Mouse (Mus musculus) liver, embryonic 15.5 days (tissue): Measurements from ENCODE around the gene Hoxc10. TPM values are rescaled to one million over a fixed set of nuclear protein-coding genes. Genes with fewer than 3 reads are reported as not detected.

Experiments used
- ATAC-seq: fragments of 200-750 bp; cut with Nextera tagmentation; 2 replicates; pipeline ENCODE4 v1.8.0; 2017; ENCODE audit warnings: moderate number of reproducible peaks, mild to moderate bottlenecking, moderate library complexity; ENCODE audit not compliant: insufficient read depth
- H3K27ac ChIP-seq: fragments of 300-500 bp; sonication (generic); replicated peaks from 2 replicates; pipeline ENCODE4 v1.5.1; 2015; ENCODE audit warnings: mild to moderate bottlenecking, inconsistent platforms
- H3K27me3 ChIP-seq: fragments of 300-500 bp; sonication (generic); 2 replicates; pipeline ENCODE4 v1.6.1; 2015; ENCODE audit warnings: mild to moderate bottlenecking, inconsistent platforms
- H3K36me3 ChIP-seq: fragments of 300-500 bp; sonication (generic); replicated peaks from 2 replicates; pipeline ENCODE4 v1.6.1; 2015; ENCODE audit warnings: moderate library complexity, mild to moderate bottlenecking, inconsistent platforms
- H3K4me1 ChIP-seq: fragments of 300-500 bp; sonication (generic); replicated peaks from 2 replicates; pipeline ENCODE4 v1.6.1; 2015; ENCODE audit warnings: inconsistent platforms
- H3K4me2 ChIP-seq: fragments of 300-500 bp; sonication (generic); 2 replicates; pipeline ENCODE4 v1.6.1; 2015; ENCODE audit warnings: moderate library complexity, mild to moderate bottlenecking, inconsistent platforms
- H3K4me3 ChIP-seq: fragments of 300-500 bp; sonication (generic); replicated peaks from 2 replicates; pipeline ENCODE4 v1.5.1; 2015; ENCODE audit warnings: mild to moderate bottlenecking, inconsistent platforms
- H3K9ac ChIP-seq: fragments of 300-500 bp; sonication (generic); 2 replicates; pipeline ENCODE4 v1.6.1; 2015; ENCODE audit warnings: moderate library complexity, mild to moderate bottlenecking, inconsistent platforms
- H3K9me3 ChIP-seq: fragments of 300-500 bp; sonication (generic); replicated peaks from 2 replicates; pipeline ENCODE4 v1.6.1; 2016; ENCODE audit warnings: inconsistent platforms
- WGBS: fragments of 180-500 bp; shearing (Covaris S2); methylation state at CpG from one replicate; pipeline ENCODE4 v1.1.7; 2015; ENCODE audit warnings: mixed read lengths; ENCODE audit not compliant: insufficient replicate concordance; 5-methylcytosine and 5-hydroxymethylcytosine counted together
- polyA plus RNA-seq: library from polyadenylated mRNA; unstranded; fragments of >200 nt; fragmentation: Nextera tagmentation; extraction: Ambion mirVana; gene quantifications from 2 replicates; pipeline ENCODE4 v1.2.1, GENCODE M21; 2015

Gene Hoxc10
- polyA plus RNA-seq, 1 experiment from 2014 or later: not detected

GRCm38 (mm10) chr15:103005797-103006196 is 39.2 kb downstream of the Hoxc10 start:
- H3K4me3 ChIP-seq: no peak overlapping the region
- no peak overlapping the region for H3K27ac ChIP-seq
- no peak overlapping the region for H3K9ac ChIP-seq
- ATAC-seq: no peak
- H3K36me3 ChIP-seq: no peaks in the 10 kb centered on the region
- peaks cover 100% of the 10 kb centered on the region for H3K27me3 ChIP-seq
- no peaks in the 10 kb centered on the region for H3K4me1 ChIP-seq
- no peaks in the 10 kb centered on the region for H3K9me3 ChIP-seq
- H3K4me2 ChIP-seq: no peak overlapping the region
- WGBS: 14% methylated on average over 5 of the region's 5 CpGs

DNA sequence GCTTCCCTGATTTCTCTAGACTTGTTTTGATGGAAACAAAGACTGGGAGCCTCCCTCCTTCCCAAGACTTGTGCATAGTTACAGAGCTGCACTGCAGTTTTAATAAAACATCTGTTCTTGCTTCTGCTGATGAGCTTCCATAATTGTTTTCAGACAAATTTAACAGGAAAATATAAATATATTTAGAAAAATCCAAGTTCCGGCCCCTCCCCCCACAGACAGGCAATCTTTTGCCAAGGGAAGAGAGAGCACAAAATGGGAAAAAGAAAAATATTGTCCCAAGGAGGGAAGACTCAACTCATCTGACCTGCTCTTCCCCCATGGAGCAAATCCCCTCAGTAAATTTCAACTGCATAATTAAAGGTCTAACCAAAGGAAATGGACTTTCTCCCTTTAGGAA is 39.7 kb downstream of the Hoxc10 start:
- 11% methylated on average over 1 of the region's 1 CpGs for WGBS
- H3K9ac ChIP-seq: no peak overlapping the region
- H3K27ac ChIP-seq: no peak overlapping the region

GRCm38 (mm10) chr15:103009265-103010111 is 42.9 kb downstream of the Hoxc10 start:
- 3% methylated on average over 27 of the region's 27 CpGs for WGBS
- H3K9ac ChIP-seq: no peak overlapping the region
- H3K27me3 ChIP-seq: peaks cover 100% of the 10 kb centered on the region
- H3K4me3 ChIP-seq: no peak overlapping the region
- H3K4me1 ChIP-seq: no peaks in the 10 kb centered on the region
- H3K36me3 ChIP-seq: no peaks in the 10 kb centered on the region
- H3K9me3 ChIP-seq: no peaks in the 10 kb centered on the region
- no peak overlapping the region for H3K27ac ChIP-seq
- no peak overlapping the region for H3K4me2 ChIP-seq
- no peak for ATAC-seq

More for the DNA sequence above, 39.7 kb downstream of the Hoxc10 start:
- Histone ChIP-seq H3K27me3 (peaks cover 100% of the 10 kb centered on the region), H3K4me1 (no peaks in the 10 kb centered on the region), H3K36me3 (no peaks in the 10 kb centered on the region), H3K9me3 (no peaks in the 10 kb centered on the region), H3K4me2 (no peak overlapping the region), H3K4me3 (no peak overlapping the region)
- no peak for ATAC-seq

DNA sequence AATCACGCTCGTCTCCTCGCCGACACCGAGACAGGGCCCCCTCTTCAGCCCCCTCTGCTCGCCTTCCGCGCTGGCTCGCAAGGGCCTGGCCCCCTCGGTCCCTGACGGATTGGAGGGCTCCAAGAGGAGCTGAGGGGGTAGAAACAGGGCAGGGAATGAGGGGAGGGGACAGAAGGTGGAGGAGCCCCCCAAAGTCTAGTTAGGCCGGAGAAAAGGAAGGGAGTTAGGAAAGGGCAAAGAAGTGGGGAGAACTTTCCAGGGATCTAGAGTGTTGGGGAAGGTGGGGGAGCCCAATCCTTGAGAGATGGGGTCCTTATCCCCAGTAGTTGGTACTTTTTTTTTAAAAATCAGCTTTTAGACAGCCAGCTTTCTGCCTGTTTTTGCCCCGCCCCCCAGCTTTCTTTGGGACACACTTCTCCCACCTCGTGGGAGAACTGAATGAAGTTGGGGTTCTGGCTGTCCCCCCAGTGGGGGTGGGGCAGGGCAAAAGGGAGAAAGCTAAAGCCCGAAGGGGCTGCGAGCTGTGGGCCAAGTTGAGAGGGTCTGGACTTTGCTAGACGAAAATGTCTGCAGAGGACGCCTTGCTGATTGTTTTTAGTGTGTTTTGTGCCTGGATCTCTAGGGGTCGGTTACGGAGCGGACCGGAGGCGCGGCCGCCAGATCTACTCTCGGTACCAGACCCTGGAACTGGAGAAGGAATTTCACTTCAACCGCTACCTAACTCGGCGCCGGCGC is 43.7 kb downstream of the Hoxc10 start:
- no peaks in the 10 kb centered on the region for H3K36me3 ChIP-seq
- peaks cover 100% of the 10 kb centered on the region for H3K27me3 ChIP-seq
- H3K4me3 ChIP-seq: no peak overlapping the region
- no peaks in the 10 kb centered on the region for H3K9me3 ChIP-seq
- no peak overlapping the region for H3K9ac ChIP-seq
- no peak overlapping the region for H3K27ac ChIP-seq
- no peak for ATAC-seq
- no peaks in the 10 kb centered on the region for H3K4me1 ChIP-seq
- H3K4me2 ChIP-seq: no peak overlapping the region
- 3% methylated on average over 31 of the region's 31 CpGs for WGBS

GRCm38 (mm10) chr15:103010847-103011555 is 44.4 kb downstream of the Hoxc10 start:
- Histone ChIP-seq H3K9ac (no peak overlapping the region), H3K36me3 (no peaks in the 10 kb centered on the region), H3K9me3 (no peaks in the 10 kb centered on the region), H3K27me3 (peaks cover 100% of the 10 kb centered on the region), H3K4me2 (no peak overlapping the region), H3K4me3 (no peak overlapping the region), H3K4me1 (no peaks in the 10 kb centered on the region), H3K27ac (no peak overlapping the region)
- ATAC-seq: no peak
- WGBS: 4% methylated on average over 28 of the region's 28 CpGs

DNA sequence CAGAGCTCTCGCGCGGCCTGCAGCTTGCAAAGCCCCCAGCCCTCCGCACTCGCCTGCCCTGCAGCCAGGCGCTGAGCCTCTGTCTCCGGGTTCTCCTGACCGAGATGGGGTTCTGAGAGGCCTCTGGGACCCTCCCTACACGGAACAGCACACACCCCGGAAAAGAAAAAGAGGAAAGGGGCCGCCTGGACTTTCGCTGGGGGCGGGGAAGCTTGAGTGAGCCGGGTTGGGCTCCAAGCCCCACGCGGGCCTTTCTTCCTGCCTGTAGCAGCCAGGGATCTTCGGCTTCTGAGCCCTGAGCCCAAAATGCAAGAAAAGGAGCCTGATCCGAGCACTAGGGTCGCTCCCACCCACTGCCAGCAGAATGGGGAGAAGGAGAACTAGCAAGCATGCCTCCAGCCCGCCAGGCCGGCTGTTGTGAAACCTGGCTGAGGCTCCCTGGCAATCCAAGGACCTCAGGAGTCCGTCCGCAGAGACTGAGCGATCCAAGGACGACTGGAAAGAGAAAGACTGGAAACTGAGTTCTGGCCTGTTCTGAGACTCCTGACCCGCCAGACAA is 45.4 kb downstream of the Hoxc10 start:
- ATAC-seq: no peak
- H3K27me3 ChIP-seq: peaks cover 100% of the 10 kb centered on the region

GRCm38 (mm10) chr15:103013238-103013984 is 46.8 kb downstream of the Hoxc10 start:
- H3K4me1 ChIP-seq: no peaks in the 10 kb centered on the region
- no peak overlapping the region for H3K4me3 ChIP-seq
- H3K9me3 ChIP-seq: no peaks in the 10 kb centered on the region
- ATAC-seq: no peak
- 6% methylated on average over 17 of the region's 17 CpGs for WGBS
- H3K27me3 ChIP-seq: peaks cover 100% of the 10 kb centered on the region
- H3K9ac ChIP-seq: no peak overlapping the region
- H3K4me2 ChIP-seq: 0 out of 2 replicates have a peak overlapping the region, but pooled peaks have one; percentile 25
- no peaks in the 10 kb centered on the region for H3K36me3 ChIP-seq
- H3K27ac ChIP-seq: no peak overlapping the region

More for the DNA sequence above, 45.4 kb downstream of the Hoxc10 start:
- H3K36me3 ChIP-seq: no peaks in the 10 kb centered on the region
- no peak overlapping the region for H3K4me3 ChIP-seq
- no peak overlapping the region for H3K9ac ChIP-seq
- H3K27ac ChIP-seq: no peak overlapping the region
- H3K4me1 ChIP-seq: no peaks in the 10 kb centered on the region
- 6% methylated on average over 26 of the region's 26 CpGs for WGBS
- no peaks in the 10 kb centered on the region for H3K9me3 ChIP-seq
- no peak overlapping the region for H3K4me2 ChIP-seq

DNA sequence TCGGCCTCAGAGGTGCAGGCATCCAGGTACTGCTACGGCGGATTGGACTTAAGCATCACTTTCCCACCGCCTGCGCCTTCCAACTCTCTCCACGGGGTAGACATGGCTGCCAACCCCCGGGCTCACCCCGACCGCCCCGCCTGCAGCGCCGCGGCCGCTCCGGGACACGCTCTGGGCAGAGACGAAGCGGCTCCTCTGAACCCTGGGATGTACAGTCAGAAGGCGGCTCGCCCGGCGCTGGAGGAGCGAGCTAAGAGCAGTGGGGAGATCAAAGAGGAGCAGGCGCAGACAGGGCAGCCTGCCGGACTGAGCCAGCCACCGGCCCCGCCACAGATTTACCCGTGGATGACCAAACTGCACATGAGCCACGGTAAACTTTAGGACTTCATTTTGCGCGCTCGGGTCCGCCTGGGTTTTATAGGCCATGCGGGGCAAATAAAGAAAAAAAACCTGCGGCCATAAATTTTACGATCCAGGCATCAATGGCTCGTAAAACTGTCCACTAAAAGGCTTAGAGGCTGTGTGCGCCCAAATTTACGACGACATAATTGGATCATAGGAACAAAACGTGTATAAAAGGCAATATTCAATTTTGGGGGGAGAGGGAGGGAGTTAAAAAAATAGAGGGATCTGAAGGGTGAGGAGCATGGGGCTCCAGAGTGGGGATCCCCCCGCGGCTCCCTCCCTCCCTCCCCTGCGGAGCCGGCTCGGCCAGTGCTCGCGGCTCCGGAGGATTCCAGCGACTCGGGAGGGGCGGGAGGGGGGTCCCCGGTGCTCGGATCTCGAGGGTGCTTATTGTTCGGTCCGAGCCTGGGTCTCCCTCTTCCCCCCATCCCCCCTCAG is 47.8 kb downstream of the Hoxc10 start:
- Histone ChIP-seq H3K9ac (no peak overlapping the region), H3K27me3 (peaks cover 100% of the 10 kb centered on the region), H3K4me1 (no peaks in the 10 kb centered on the region), H3K4me2 (peak overlapping the region; percentile 25; the same call in 1 of the 2 replicates), H3K36me3 (no peaks in the 10 kb centered on the region), H3K9me3 (no peaks in the 10 kb centered on the region), H3K4me3 (no peak overlapping the region), H3K27ac (no peak overlapping the region)
- no peak for ATAC-seq
- WGBS: 2% methylated on average over 43 of the region's 57 CpGs

DNA sequence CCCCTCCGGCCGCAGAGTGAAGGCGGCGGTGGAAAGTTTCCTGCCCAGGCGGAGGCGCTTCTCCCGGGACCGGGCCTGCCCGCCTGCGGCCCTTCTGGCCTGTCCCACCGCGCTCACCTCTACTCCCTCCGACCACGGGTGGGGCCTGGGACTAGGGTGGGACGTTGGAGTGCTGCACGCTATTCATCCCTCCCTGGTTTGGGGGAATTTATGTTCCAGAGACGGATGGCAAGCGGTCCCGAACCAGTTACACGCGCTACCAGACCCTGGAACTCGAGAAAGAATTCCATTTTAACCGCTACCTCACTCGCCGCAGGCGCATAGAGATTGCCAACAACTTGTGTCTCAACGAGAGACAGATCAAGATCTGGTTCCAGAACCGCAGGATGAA is 48.4 kb downstream of the Hoxc10 start:
- no peak overlapping the region for H3K27ac ChIP-seq
- ATAC-seq: no peak
- no peak overlapping the region for H3K4me3 ChIP-seq
- H3K36me3 ChIP-seq: no peaks in the 10 kb centered on the region
- H3K4me2 ChIP-seq: no peak overlapping the region
- 1% methylated on average over 28 of the region's 28 CpGs for WGBS
- no peaks in the 10 kb centered on the region for H3K4me1 ChIP-seq
- no peaks in the 10 kb centered on the region for H3K9me3 ChIP-seq
- peaks cover 100% of the 10 kb centered on the region for H3K27me3 ChIP-seq
- no peak overlapping the region for H3K9ac ChIP-seq
